Mouse (Mus musculus) layer of hippocampus, adult 8-10 months (tissue): ENCODE measurements around the gene Spock1. TPM values are rescaled to one million over a fixed set of nuclear protein-coding genes. Genes with fewer than 3 reads are reported as not detected.
"Not testable (repeated sequence)": the region's sequence is repeated elsewhere in the genome, so short reads cannot be mapped to it uniquely, and the experiment has no call there.

Source experiments
- DNase-seq, 2 experiments: peaks; one replicate each; pipeline ENCODE4 v3.0.0; 2022; ENCODE audit warnings: low spot score in 2 of 2
- total RNA-seq, 4 experiments: library from RNA; stranded (reverse); gene quantifications; 2 replicates each; pipeline ENCODE4 v1.2.4; 2022

Gene Spock1
- total RNA-seq, 4 experiments from 2014 or later = 180 to 224 (median 201) TPM

- no peak for DNase-seq
Observed at GRCm38 (mm10) chr13:57515737-57516136, 392.4 kb downstream of the Spock1 start.

DNA sequence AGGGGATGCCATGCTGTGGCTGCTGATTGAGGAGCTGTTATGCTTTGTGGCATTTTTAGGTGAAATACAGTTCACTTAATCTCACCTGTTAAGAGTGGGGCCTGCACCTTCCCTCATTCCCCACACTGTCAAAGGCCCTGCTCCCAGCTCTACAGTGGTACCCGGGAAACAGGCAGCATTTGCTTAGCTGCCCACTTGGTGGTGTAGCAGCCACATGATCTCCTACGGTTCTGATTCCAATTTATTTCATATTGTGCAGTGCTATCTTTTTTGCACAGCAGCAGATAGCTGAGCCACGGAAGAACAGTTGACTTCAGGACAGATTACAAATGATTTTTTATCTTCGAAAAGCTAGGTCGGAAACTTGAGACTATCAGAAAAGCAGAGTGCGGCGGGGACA lies 406.6 kb downstream of the Spock1 start:
- no peak for DNase-seq

GRCm38 (mm10) chr13:57496778-57497177 lies 411.4 kb downstream of the Spock1 start:
- no peak for DNase-seq

- DNase-seq = no peak
Observed at GRCm38 (mm10) chr13:57494838-57495237, 413.3 kb downstream of the Spock1 start.

- DNase-seq = no peak
Observed at GRCm38 (mm10) chr13:57488926-57489325, 419.2 kb downstream of the Spock1 start.

GRCm38 (mm10) chr13:57484426-57485168 lies 423.5 kb downstream of the Spock1 start:
- DNase-seq = no peak

DNA sequence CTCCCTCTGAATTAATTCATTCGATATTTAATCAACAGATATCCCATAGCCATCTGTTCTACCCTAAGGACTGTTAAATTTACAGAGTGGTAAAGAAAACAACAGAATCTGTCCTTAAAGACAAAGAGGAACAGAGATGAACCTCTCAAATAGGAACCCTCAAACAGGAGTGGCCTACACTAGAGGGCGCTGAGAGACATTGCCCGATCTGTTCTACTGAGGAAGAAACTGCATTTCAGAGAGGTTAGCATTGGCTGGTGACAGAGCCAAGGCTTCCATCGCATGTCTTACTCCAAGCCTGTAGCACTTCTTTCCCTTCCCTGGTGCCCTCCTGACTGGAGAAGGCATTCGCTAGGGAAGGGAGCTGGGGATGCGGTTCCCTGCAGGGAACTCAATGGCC lies 431.4 kb downstream of the Spock1 start:
- DNase-seq = peak in 1 of 2 experiments; percentile 50

- no peak for DNase-seq
Observed at GRCm38 (mm10) chr13:57474068-57474467, 434.1 kb downstream of the Spock1 start.

- not testable (repeated sequence) for DNase-seq
Observed at GRCm38 (mm10) chr13:57470922-57471321, 437.2 kb downstream of the Spock1 start.

DNA sequence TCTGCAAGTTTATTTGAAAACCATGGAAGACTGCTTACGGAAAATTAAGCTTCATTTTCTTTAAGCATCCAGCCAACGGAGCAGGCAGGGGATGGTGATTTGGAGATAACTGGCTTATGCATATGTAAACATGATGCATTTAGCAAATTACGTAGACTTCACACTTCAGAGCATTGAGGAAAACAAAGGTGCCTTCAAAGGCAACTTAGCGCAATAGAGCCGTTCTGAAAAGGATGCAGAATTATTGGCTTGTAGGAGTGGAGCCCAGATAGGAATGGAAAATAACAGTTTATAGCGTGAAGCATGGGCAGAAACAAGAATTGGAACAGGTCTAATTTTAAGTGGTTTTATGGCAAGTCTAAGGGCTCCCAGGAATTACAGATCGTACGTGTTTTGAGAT lies 448.2 kb downstream of the Spock1 start:
- no peak for DNase-seq

- DNase-seq = peak; percentile 24 to 25
Observed at GRCm38 (mm10) chr13:57450189-57450821, 457.8 kb downstream of the Spock1 start.

- no peak for DNase-seq
Observed at GRCm38 (mm10) chr13:57448906-57449305, 459.2 kb downstream of the Spock1 start.

DNA sequence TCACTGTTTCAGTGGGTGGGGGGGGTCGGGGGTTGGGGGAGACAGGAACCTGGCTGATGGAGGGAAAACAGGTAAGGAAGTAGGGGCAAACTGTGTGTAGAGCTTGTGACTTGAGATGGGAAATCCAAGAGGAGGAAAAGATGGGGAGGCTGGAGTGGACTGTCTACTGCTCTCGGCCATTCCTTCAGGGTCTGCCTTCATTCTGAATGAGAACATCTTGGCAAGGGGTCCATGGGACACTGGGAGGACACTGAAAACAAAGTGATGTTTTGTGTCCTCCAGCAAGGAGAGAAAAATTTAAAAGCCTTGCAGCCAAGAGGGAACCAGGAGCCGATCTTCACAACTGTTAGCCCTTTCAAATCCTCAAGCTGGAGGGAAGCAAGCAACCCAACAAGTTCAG lies 463.2 kb downstream of the Spock1 start:
- no peak for DNase-seq

GRCm38 (mm10) chr13:57440111-57440510 lies 468.0 kb downstream of the Spock1 start:
- DNase-seq = no peak

GRCm38 (mm10) chr13:57435726-57436220 lies 472.4 kb downstream of the Spock1 start:
- no peak for DNase-seq

DNA sequence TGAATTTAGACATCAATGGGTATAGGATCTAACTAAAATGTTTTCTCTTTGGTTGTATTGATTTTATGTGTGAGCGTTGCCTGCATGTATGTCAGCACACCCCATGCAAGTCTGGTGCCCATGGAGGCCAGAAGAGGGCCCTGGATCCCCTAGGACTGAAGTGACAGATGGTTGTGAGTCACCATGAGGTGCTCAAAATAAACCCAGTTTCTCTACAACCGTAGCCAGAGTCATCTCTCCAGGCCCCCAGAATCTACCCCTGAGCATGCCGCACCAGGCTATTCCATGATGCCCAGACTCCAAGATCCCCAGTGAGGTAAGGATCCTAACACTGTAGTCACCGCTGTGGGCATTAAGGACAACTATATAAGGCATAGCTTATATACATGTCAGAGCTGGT lies 474.3 kb downstream of the Spock1 start:
- DNase-seq = no peak

GRCm38 (mm10) chr13:57431815-57432214 lies 476.3 kb downstream of the Spock1 start:
- DNase-seq = no peak

DNA sequence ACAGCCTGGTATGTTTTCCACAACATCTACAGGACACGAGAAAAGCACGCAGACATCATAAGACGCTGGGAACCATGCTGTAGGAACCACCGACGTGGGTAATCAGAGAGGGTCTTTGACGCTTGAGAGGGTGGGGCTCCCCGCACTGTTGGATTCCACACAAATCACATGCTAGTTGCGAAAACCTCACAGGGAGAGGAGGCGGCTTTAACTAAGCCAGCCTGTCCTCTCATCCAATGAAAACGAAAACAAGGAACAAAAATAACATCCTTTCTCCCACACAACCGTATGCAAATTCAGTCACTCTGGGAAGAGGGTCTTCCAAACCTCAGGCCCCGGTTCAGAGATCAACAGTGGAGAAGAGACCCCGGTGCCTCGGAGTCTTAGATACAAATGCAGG lies 479.3 kb downstream of the Spock1 start:
- no peak for DNase-seq

DNA sequence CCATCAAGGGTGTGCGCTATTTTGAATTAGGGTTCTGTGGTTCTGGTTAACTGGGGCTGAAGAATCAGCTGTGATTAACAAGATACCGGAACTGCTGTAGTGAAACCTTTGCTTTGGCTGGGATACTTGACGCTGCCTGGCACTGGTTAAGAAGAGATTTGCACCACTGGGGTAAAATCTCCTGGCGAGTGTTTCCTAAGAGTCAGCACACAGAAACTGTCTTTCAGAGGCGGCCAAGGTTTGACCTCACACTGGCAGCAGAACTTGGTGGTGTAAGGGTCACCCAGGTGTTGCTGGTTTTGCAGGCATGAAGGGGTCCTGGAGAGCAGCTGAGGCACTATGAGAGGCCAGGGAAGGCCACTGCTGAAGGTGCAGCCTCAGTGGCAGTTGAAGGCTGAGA lies 489.4 kb downstream of the Spock1 start:
- no peak for DNase-seq

DNA sequence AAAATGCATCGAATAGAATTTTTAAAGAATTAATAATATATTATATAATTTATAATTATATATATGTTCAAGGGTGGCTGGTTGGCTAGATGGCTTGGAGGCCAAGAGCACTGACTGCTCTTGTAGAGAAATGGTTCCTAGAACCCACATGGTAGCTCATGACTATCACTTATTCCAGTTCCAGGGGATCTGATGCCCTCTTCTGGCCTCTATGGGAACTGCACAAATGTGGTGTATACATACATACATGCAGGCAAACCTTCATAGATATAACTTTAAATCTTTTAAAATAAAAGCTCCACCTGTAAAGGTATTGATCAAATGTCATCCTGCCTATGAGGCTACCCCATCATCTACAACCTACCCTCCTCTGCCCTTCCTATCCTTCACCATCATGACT lies 493.4 kb downstream of the Spock1 start:
- no peak for DNase-seq

DNA sequence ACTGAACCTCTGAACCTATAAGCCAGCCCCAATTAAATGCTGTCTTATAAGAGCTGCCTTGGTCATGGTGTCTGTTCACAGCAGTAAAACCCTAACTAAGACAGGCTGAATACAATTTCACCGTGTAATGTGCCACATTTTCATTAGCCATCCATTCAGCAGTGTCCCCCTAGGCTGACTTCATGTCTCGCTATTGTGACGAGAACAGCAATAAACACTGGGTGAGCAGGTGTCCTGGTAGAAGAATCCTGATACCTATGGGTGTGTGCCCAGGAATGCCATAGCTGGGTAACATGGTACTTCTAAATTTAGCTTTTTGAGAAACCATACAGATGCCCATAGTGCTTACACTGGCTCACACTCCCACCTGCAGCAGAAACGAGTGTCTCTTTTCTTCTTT lies 500.5 kb downstream of the Spock1 start:
- no peak for DNase-seq

DNA sequence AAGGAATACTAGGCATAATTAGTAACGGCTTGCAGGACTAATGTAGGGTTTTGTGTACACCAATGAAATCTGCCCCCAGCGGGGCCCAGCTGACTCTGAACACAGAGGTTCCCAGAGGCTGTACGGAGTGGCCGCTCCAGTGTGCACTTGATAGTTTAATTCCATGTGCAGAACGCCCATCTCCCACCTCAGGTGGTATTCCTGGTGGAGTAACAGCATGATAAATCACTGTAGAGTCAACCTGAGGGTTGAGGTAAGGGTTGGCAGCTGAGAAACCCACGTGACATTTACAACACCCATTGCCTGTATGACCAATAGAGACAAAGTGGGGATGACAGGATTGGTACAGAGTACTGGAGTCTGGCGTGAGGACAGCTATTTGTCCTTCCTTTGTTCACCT lies 505.7 kb downstream of the Spock1 start:
- DNase-seq = no peak

GRCm38 (mm10) chr13:57372141-57372700 lies 535.9 kb downstream of the Spock1 start:
- DNase-seq = no peak
